Mouse (Mus musculus): Measurements from ENCODE around the gene Capg. TPM values are rescaled to one million over a fixed set of nuclear protein-coding genes. Genes with fewer than 3 reads are reported as not detected.

The Capg gene
- total and polyA plus RNA-seq, 3 experiments = 32.2 to 56.3 (median 41.9) TPM

DNA sequence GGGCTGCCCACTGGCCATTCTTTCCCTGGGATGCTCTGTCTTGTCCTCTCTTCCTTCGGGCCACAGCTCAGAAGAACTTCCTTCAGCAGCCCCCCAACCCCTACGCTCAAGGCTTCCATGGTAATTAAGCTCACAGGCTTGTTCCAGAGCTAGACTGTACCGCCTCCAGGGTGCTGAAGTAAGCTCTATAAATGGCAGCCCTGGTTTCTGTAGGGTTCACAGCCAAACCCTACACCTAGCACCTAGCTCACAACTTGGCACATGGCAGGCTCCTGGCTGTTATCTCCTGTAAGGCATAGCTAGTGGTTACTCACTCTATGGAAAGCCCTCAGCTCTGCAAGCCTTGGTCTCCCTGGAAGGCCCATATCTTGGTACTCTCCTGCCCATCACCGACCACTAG lies 11.6 kb upstream of the Capg start:
- no peak for DNase-seq

GRCm38 (mm10) chr6:72533555-72533954 lies 10.6 kb upstream of the Capg start:
- peak; percentile 40 for DNase-seq

- peak; percentile 58 for DNase-seq
Observed at GRCm38 (mm10) chr6:72534035-72534809, 10.0 kb upstream of the Capg start.

- peak; percentile 84 for DNase-seq
Observed at GRCm38 (mm10) chr6:72535165-72535564, 9.0 kb upstream of the Capg start.

DNA sequence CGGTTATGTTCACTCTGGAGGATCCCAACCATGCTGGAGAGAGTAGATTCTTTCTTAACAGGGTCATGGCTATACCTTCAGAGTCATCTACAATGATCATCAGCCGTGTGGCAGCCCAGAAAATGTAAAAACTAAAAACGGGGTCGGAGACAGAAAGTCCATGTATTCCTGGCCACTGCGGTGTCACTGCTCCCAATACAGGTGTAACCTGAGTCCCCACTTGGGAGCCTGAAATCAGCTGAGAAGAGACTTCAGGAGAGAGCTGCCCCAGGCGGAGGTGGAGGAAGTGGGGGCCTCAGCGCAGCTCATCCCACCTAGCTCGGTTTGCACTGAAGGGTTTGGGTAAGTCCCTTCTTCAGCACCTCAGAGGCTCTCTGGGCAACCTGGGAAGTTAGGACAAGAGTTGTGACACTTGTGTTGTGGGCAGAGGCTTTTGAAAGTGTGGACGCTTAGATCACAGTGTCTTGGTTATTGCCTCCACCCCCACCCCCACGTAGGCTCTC lies 6.1 kb upstream of the Capg start:
- DNase-seq = no peak

DNA sequence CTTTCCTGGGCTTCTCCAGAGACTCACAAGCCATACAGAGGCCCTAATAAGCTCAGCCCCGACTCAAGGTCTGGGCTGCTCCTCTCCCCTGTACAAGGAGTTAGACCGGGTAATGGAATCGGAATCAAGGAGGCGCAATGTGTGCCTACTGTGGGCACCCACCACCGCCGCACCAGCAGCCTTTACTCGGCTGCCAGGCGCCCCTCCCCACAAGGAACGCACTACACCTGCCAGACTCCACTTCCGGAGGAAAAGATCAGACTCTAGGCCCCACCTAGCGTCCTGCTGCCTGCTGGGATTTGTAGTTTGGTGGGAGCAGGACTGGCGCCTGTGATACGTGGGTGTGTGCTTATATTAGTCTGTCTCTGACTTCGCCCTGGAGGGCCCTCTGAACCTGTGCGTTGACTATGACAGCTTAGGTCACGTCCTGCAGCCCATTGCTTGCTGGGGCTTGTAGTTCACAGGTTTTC lies 5.6 kb upstream of the Capg start:
- peak; percentile 92 for DNase-seq

- no peak for DNase-seq
Observed at GRCm38 (mm10) chr6:72543265-72543850, 833 bp upstream of the Capg start.

DNA sequence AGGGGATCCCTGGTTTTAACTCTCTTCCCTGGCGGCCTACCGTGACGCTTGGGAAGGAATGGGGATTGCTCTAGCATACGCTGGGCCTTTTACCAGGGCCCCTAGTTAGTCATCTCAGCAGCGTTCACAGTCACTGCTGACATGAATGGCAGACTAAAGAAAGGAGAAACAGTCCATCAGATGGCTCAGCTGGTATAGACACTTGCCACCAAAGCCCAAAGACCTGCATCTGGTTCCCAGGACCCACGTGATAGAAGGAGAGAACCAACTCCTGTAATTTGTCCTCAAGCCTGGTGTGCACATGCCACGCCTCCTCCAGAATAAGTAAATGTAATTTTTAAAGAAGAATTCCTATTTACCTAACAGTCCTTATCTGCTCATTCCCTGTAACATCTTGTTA lies 1.2 kb downstream of the Capg start:
- DNase-seq = no peak

GRCm38 (mm10) chr6:72547121-72547520 lies 2.9 kb downstream of the Capg start:
- no peak for DNase-seq

- DNase-seq = no peak
Observed at GRCm38 (mm10) chr6:72547862-72548261, 3.7 kb downstream of the Capg start.

DNA sequence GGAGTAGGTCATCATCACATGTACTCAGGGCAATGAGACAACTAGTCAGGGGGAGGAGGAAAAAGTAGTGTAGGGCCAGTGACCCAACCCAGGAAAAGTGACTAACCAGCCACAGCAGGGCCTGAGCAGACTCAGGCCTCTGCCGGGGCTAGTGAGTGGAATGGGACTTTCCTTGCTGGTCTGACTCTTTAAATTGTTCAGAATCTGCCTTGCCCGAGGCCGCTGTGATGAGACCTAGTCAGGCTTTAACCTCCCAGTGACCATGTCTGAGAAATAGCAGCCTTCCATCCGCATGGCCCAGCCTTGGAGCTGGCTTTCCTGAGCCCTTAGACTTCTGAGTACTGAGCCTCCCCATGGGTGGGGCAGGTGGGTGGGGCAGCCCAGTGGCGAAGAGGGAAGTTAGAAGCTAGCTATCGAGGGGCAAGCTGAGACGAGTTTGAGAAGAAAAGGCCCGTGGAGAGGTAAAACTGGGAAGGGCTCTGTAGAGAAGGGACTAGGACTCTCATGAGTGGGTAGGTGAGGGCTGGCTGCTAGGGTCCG lies 4.9 kb downstream of the Capg start:
- DNase-seq = no peak

GRCm38 (mm10) chr6:72550025-72550424 lies 5.8 kb downstream of the Capg start:
- no peak for DNase-seq

GRCm38 (mm10) chr6:72550503-72551100 lies 6.4 kb downstream of the Capg start:
- DNase-seq = no peak

- peak; percentile 87 for DNase-seq
Observed at GRCm38 (mm10) chr6:72552171-72553078, 8.2 kb downstream of the Capg start.

- no peak for DNase-seq
Observed at GRCm38 (mm10) chr6:72553079-72553412, 8.9 kb downstream of the Capg start.

GRCm38 (mm10) chr6:72560801-72561200 lies 16.6 kb downstream of the Capg start:
- no peak for DNase-seq

DNA sequence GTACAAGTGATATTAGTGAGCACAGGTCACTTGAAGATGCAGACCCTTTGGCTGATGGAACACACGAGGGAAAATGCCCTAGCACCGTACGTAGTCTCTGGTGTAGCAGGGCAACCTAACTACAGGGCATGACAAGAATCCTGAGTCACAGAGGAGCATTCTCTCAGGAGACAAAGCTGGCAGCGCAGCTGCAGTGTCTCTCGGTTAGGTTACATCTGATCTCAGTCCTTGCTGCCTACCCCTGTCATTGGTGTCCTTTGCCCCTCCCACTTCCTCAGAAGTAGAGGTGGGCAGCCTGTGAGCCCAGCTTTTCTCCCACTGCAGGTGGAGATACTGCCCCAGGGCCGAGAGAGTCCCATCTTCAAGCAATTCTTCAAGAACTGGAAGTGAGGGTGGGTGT lies 18.3 kb downstream of the Capg start:
- no peak for DNase-seq

DNA sequence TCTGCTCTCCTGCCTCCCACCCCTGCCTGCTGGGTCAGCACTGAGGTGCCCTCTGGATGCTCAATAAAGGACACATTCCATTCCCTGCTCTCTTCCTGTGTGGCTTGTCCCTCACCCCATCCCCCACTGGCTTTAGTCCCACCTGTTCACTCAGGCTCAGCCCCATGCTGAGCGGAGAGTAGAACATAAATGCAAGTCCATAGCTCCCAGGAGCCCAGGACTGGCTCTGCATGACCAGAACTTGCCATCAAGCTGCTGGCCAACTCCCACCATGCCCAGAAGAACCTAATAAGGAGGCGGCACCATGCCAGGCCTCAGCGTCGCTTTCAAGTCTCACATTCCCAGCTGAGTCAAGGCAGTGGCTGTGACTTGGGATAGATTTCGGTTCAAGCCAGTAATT lies 18.7 kb downstream of the Capg start:
- DNase-seq = no peak

DNA sequence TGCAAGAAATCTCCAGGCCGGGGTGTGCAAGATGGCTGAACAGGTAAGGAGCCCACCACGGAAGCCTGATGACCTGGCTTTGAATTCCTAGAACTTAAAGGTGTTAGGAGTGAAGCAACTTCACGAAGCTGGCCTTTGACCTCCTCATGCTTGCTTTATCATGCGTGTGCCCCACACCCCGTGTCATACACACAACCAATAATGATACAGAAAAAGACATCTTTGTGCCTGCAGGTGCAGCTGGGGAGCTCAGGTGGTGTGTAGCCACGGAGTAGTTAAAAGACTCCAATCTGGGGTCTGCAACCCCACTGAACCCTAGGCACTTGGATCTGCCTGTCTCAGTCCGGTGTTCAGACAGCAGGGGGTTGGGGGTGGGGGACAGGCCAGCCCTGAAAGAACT lies 21.3 kb downstream of the Capg start:
- no peak for DNase-seq

DNA sequence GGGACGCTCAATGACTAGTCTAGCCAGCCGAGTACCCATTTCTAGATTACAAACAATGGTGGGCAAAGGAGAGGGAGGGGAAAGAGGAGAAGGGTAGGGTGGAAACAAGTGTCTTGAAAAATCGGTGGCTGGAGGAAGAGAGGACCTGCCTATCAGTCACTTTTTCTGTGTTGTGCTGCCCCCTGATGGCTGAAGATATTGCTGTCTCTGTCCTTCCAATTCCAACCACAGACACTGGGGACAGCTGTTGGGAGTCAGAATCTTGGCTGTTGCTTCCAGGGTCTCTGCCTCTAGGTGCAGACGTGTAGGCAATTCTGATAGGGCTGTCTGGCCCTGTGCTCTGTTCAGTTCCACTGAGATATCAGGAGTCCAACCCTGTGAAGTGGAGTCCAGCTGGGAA lies 21.9 kb downstream of the Capg start:
- peak; percentile 84 for DNase-seq

DNA sequence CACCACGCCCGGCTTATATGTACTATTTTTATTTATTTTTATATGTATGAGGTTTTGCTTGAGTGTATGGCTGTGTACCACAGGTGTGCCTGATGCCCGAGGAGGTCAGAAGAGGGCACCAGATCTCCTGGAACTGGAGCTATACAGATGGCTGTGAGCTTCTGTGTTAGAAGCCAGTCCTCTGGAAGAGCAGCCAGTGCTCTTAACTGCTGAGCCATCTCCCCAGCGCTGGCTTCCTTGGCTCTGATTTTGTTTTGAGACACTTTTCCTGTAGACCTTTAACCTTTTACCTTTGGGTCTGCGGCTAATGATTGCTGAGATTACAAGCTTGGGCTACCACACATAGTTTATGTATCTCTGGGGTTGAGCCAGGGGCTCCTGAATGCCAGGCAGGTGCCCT lies 23.3 kb downstream of the Capg start:
- DNase-seq = no peak

DNA sequence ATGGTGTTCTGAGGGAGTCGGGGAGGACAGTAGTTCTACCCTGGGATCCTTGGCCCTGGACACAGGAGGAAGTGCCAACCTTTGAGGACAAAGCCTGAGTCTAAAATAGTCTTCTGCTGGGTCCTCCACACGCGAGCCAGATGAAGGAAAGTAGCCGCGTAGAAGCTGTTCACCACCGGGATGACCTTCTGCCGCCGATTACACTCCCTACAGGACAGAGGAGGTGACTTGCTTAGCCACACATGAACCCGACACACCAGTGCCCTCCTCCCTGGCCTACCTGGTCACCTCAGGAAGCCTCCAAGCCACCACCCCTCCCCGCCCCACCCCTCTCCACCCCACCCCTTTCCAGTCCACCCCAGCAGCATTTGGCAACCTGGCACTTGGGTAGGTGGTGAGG lies 24.5 kb downstream of the Capg start:
- DNase-seq = no peak
